Mouse (Mus musculus): ENCODE measurements around the gene Alox5. TPM values are rescaled to one million over a fixed set of nuclear protein-coding genes. Genes with fewer than 3 reads are reported as not detected.

Alox5 gene
- polyA plus RNA-seq, 1 experiment from 2014 or later = 2.3 TPM

GRCm38 (mm10) chr6:116417518-116418315 is 43.3 kb downstream of the Alox5 start:
- H3K4me1 ChIP-seq = no peaks in the 10 kb centered on the region
- no peak overlapping the region for H3K9ac ChIP-seq
- H3K27ac ChIP-seq (replicated peaks) = no peak overlapping the region
- no peak for ATAC-seq (ENCODE audit: insufficient number of reproducible peaks, low FRiP score, low TSS enrichment, low read depth)
- no peaks in the 10 kb centered on the region for H3K9me3 ChIP-seq (replicated peaks)
- no peak overlapping the region for H3K4me2 ChIP-seq (replicated peaks)
- no peak overlapping the region for H3K4me3 ChIP-seq (replicated peaks)
- no peaks in the 10 kb centered on the region for H3K36me3 ChIP-seq
- no peaks in the 10 kb centered on the region for H3K27me3 ChIP-seq
- 66% methylated on average over 6 of the region's 6 CpGs for WGBS

GRCm38 (mm10) chr6:116416000-116416552 is 44.9 kb downstream of the Alox5 start:
- WGBS = 84% methylated on average over 6 of the region's 6 CpGs
- no peak overlapping the region for H3K4me3 ChIP-seq (replicated peaks)
- no peaks in the 10 kb centered on the region for H3K4me1 ChIP-seq
- no peaks in the 10 kb centered on the region for H3K27me3 ChIP-seq
- no peak overlapping the region for H3K9ac ChIP-seq
- H3K4me2 ChIP-seq (replicated peaks) = no peak overlapping the region
- no peaks in the 10 kb centered on the region for H3K36me3 ChIP-seq
- no peaks in the 10 kb centered on the region for H3K9me3 ChIP-seq (replicated peaks)
- ATAC-seq (ENCODE audit: insufficient number of reproducible peaks, low FRiP score, low TSS enrichment, low read depth) = no peak
- H3K27ac ChIP-seq (replicated peaks) = no peak overlapping the region

DNA sequence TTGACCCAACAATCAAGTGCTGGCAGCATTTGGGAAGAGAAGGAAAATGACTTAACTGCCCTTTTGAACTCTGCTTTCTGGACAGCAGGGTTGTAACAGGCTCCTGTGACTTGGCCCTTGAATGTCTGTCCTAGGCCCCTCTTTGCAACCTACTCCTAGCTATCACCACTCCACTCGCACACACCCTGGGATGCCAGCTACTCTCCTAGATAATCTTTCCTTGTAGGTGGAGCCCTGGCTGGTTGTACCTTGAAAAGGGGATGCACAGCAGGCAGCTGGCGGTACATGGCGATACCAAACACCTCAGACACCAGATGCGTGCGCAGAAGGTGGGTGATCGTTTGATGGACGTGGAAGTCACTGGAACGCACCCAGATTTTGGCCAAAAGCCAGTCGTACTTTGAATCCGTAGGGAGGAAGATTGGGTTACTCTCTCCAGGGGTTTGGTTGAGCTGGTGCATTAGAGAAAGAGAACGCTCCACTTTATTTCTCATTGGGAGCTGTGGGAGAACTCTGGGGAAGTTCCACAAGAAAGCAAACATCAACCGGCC is 45.8 kb downstream of the Alox5 start:
- H3K9ac ChIP-seq = no peak overlapping the region

GRCm38 (mm10) chr6:116412546-116413325 is 48.2 kb downstream of the Alox5 start:
- no peak overlapping the region for H3K4me2 ChIP-seq (replicated peaks)
- no peak overlapping the region for H3K4me3 ChIP-seq (replicated peaks)
- no peaks in the 10 kb centered on the region for H3K4me1 ChIP-seq
- no peak overlapping the region for H3K27ac ChIP-seq (replicated peaks)
- H3K36me3 ChIP-seq = no peaks in the 10 kb centered on the region
- H3K27me3 ChIP-seq = no peaks in the 10 kb centered on the region
- H3K9me3 ChIP-seq (replicated peaks) = no peaks in the 10 kb centered on the region
- WGBS = 92% methylated on average over 14 of the region's 14 CpGs
- ATAC-seq (ENCODE audit: insufficient number of reproducible peaks, low FRiP score, low TSS enrichment, low read depth) = no peak; the same call in 1 of the 2 replicates
- no peak overlapping the region for H3K9ac ChIP-seq

More for the DNA sequence above, 45.8 kb downstream of the Alox5 start:
- H3K27ac ChIP-seq (replicated peaks) = no peak overlapping the region
- no peaks in the 10 kb centered on the region for H3K9me3 ChIP-seq (replicated peaks)
- no peaks in the 10 kb centered on the region for H3K4me1 ChIP-seq
- no peak overlapping the region for H3K4me2 ChIP-seq (replicated peaks)
- 78% methylated on average over 12 of the region's 12 CpGs for WGBS
- no peak for ATAC-seq (ENCODE audit: insufficient number of reproducible peaks, low FRiP score, low TSS enrichment, low read depth)
- no peaks in the 10 kb centered on the region for H3K27me3 ChIP-seq
- no peaks in the 10 kb centered on the region for H3K36me3 ChIP-seq
- no peak overlapping the region for H3K4me3 ChIP-seq (replicated peaks)

- no peaks in the 10 kb centered on the region for H3K36me3 ChIP-seq
- H3K4me2 ChIP-seq (replicated peaks) = no peak overlapping the region
- no peak for ATAC-seq (ENCODE audit: insufficient number of reproducible peaks, low FRiP score, low TSS enrichment, low read depth)
- 84% methylated on average over 3 of the region's 3 CpGs for WGBS
- H3K4me3 ChIP-seq (replicated peaks) = no peak overlapping the region
- no peak overlapping the region for H3K9ac ChIP-seq
- H3K9me3 ChIP-seq (replicated peaks) = no peaks in the 10 kb centered on the region
- no peaks in the 10 kb centered on the region for H3K4me1 ChIP-seq
- H3K27ac ChIP-seq (replicated peaks) = no peak overlapping the region
- H3K27me3 ChIP-seq = no peaks in the 10 kb centered on the region
Observed at GRCm38 (mm10) chr6:116411716-116412115, 49.3 kb downstream of the Alox5 start.

- Histone ChIP-seq H3K4me2 (replicated peaks) (no peak overlapping the region), H3K9ac (no peak overlapping the region), H3K27ac (replicated peaks) (no peak overlapping the region), H3K36me3 (no peaks in the 10 kb centered on the region), H3K4me3 (replicated peaks) (no peak overlapping the region), H3K27me3 (no peaks in the 10 kb centered on the region), H3K4me1 (no peaks in the 10 kb centered on the region), H3K9me3 (replicated peaks) (no peaks in the 10 kb centered on the region)
- no peak for ATAC-seq (ENCODE audit: insufficient number of reproducible peaks, low FRiP score, low TSS enrichment, low read depth)
- WGBS = 92% methylated on average over 10 of the region's 10 CpGs
Observed at GRCm38 (mm10) chr6:116410436-116410835, 50.5 kb downstream of the Alox5 start.

DNA sequence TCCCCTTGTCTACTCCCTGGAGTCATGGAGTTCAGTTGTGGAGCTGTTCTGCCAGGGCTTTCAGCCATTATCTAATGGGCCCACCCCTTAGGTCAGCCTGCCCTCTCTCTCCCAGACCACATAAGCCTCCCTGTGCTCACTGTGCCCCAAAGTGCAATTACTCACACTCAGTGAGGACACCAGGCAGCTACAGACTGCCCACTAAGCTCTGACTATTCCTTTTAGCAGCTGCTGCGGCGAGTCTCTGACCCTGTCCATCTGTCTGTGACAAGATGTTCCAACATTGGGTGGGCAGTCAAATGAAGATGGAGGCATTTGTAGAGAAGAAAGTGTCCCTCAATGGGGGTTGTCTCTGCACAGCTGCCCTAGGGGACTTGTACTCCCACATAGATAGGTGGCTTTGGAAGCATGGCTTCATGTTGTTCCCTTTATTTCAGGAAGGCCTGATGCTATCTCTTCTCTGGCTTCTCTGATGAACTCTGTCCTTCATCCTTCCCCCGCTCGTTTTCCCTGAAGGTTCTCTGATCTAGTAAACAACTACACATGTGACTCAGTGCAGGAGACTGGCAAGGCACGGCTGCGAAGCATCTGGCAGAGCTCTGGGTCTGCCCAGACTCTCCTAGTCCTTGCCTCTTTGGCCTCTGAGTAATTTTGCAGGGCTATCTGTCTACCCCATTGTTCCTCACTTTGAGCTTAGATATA is 52.9 kb downstream of the Alox5 start:
- Histone ChIP-seq H3K4me2 (replicated peaks) (no peak overlapping the region), H3K27me3 (no peaks in the 10 kb centered on the region), H3K9me3 (replicated peaks) (no peaks in the 10 kb centered on the region), H3K4me3 (replicated peaks) (no peak overlapping the region), H3K36me3 (peaks cover 7% of the 10 kb centered on the region; the same call in 1 of the 2 replicates), H3K27ac (replicated peaks) (no peak overlapping the region), H3K9ac (no peak overlapping the region), H3K4me1 (no peaks in the 10 kb centered on the region)
- WGBS = 66% methylated on average over 6 of the region's 6 CpGs
- ATAC-seq (ENCODE audit: insufficient number of reproducible peaks, low FRiP score, low TSS enrichment, low read depth) = no peak

DNA sequence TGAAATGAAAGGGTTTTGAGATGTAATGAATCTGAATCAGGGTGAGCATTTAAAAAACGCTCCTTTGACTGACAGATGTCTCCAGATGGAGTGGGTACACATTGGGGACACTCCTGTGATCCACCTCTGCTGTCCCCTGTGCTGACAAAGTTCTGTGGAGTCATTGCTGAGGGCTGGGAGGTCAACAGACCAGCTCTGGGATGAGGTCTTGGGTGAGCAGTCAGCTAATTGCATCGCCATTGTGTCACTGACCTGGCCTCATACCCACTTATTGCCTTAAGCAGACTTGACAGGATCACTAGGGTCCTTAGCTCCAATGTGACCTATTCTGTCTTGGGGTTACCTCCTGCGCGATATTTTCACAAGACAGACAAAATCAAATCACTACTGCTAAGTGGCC is 53.8 kb downstream of the Alox5 start:
- no peak overlapping the region for H3K27ac ChIP-seq (replicated peaks)
- 87% methylated on average over 4 of the region's 4 CpGs for WGBS
- no peak for ATAC-seq (ENCODE audit: insufficient number of reproducible peaks, low FRiP score, low TSS enrichment, low read depth)
- no peak overlapping the region for H3K4me2 ChIP-seq (replicated peaks)
- no peaks in the 10 kb centered on the region for H3K4me1 ChIP-seq
- no peaks in the 10 kb centered on the region for H3K9me3 ChIP-seq (replicated peaks)
- H3K9ac ChIP-seq = no peak overlapping the region
- no peaks in the 10 kb centered on the region for H3K27me3 ChIP-seq
- H3K36me3 ChIP-seq = peaks cover 7% of the 10 kb centered on the region; the same call in 1 of the 2 replicates
- no peak overlapping the region for H3K4me3 ChIP-seq (replicated peaks)

GRCm38 (mm10) chr6:116406680-116407079 is 54.3 kb downstream of the Alox5 start:
- Histone ChIP-seq H3K4me1 (no peaks in the 10 kb centered on the region), H3K4me2 (replicated peaks) (no peak overlapping the region), H3K27ac (replicated peaks) (no peak overlapping the region), H3K9me3 (replicated peaks) (no peaks in the 10 kb centered on the region), H3K4me3 (replicated peaks) (no peak overlapping the region), H3K9ac (no peak overlapping the region), H3K36me3 (peaks cover 7% of the 10 kb centered on the region; the same call in 1 of the 2 replicates), H3K27me3 (no peaks in the 10 kb centered on the region)
- no peak for ATAC-seq (ENCODE audit: insufficient number of reproducible peaks, low FRiP score, low TSS enrichment, low read depth)
- WGBS = 40% methylated on average over 5 of the region's 5 CpGs

- no peaks in the 10 kb centered on the region for H3K9me3 ChIP-seq (replicated peaks)
- peaks cover 7% of the 10 kb centered on the region; the same call in 1 of the 2 replicates for H3K36me3 ChIP-seq
- H3K4me1 ChIP-seq = no peaks in the 10 kb centered on the region
- no peak overlapping the region for H3K4me3 ChIP-seq (replicated peaks)
- no peak overlapping the region for H3K9ac ChIP-seq
- no peak overlapping the region for H3K27ac ChIP-seq (replicated peaks)
- no peak overlapping the region for H3K4me2 ChIP-seq (replicated peaks)
- no peaks in the 10 kb centered on the region for H3K27me3 ChIP-seq
- ATAC-seq (ENCODE audit: insufficient number of reproducible peaks, low FRiP score, low TSS enrichment, low read depth) = no peak
- WGBS = 56% methylated on average over 2 of the region's 2 CpGs
Observed at GRCm38 (mm10) chr6:116406152-116406551, 54.8 kb downstream of the Alox5 start.
